22 mouse cellular contexts compared by ENCODE assay signal in the genomic region with DNA sequence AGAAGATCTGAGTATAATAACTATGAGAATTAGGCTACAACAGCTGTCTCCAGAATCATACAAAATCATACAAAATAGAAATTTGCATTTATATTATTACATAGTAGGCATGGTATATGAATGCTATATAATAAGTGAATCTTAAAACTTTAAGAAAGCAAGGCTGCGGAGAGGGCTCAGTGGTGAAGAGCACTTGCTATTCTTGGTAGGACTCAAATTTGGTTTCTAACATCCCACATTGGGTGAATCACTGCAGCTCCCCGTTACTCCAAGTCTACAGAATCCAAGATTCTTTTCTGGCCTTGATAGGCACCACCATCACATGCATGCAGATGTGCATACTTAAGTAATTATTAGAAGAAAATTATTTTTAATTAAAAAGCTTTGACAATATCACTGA.
"Had no signal": no experiment of that assay in that cellular context is flagged by ENCODE, and none has a peak within 500 bp of the region (broad histone marks: within the 10 kb centered on the region; RNA-seq: fewer than 3 reads in every experiment).

No protein-coding gene starts in this region.

- H3K27ac ChIP-seq: heart, adult 2 months; heart, embryonic 13.5 days; heart, embryonic 15.5 days; hindbrain, embryonic 13.5 days; hindbrain, embryonic 15.5 days; hindbrain, postnatal 0 days; kidney, embryonic 15.5 days; kidney, postnatal 0 days; limb, embryonic 10.5 days; limb, embryonic 12.5 days; liver, embryonic 13.5 days had no signal

- DNase-seq: gastrocnemius, postnatal 14 days; gastrocnemius, postnatal 36 days; heart, adult 11 months; heart, adult 2 months; heart, postnatal 14 days; heart, postnatal 36 days; kidney, adult 11 months; kidney, adult 2 months; kidney, adult 9 months; kidney, postnatal 14 days; kidney, postnatal 36 days; liver; liver, embryonic 13.5 days had no signal

- H3K4me3 ChIP-seq: heart, adult 2 months; heart, embryonic 13.5 days; heart, embryonic 15.5 days; hindbrain, embryonic 13.5 days; hindbrain, embryonic 15.5 days; kidney, embryonic 15.5 days; limb, embryonic 10.5 days; limb, embryonic 12.5 days; liver, embryonic 13.5 days had no signal
